Mouse (Mus musculus): ENCODE measurements around the gene Gm47996.

The Gm47996 gene

DNA sequence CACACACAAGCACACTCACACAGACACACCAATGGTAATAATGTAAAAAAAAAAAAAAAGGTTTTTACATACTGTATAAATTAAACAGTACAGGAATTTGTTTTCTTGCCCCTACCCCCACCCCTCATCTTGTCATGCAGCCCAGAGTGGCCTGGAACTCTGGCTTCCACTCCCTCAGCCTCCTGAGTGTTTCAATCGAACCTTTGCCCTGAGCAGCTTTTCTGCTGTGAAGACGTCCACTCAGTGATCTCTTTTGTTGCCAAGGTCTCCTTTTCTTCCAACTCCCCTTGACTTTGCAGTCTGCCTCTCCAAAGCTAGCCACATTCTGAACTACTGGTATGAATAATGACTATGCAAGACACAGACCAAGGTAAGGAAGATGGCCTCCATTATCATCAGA is 35.9 kb downstream of the Gm47996 start:
- no peak for DNase-seq (ENCODE audit: low read depth, low spot score)

DNA sequence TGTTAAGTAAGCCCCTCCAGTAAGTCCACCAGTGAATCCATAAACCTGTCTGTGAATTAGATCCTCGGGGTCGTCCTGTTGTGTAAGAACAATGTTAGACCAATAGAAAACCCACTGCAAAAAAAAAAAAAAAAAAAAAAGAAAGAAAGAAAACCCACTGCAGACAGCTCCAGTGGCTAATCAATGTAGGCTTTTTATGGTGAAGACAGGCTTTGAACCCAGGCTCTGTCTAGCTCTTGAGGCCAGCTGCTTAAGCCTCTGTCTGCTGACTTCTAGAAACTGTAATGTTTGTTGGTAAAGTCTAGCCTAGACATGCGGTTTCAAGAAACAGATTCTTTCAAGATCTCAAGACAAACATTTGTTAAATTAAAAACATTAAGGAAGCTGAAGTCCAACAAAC is 40.2 kb downstream of the Gm47996 start:
- no peak for DNase-seq (ENCODE audit: low read depth, low spot score)

DNA sequence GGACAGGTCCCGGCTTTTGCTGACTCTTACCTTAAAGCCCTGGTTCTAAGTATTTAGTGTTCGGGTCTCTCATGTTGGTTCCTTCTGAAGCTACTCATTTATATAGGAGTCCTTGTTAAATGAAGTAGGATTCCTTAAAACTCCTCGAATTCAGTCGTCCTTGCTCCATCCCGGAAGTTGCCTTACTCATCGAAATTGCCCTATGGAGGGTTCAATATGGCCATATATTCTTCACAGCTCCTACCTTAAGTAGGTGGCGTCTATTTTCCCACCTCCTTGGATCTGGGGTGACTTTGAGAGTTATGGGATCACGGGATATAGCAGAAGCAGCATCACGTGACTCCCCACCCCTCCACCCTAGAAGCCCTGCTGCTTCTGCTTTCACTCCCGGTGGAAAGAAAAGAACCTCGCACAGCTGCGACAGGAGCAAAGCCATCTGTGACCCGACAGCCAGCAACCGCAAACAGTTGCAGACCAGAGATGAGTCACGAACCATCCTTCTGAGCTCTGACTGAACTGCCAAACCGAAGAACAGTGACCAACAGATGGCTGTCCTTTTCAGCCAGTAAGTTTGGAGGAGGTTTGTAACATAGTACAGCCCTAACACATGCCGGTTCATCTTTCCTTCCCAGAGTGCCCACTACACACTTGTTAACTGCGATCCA is 40.7 kb downstream of the Gm47996 start:
- peak; percentile 82 for DNase-seq (ENCODE audit: low read depth, low spot score)

DNA sequence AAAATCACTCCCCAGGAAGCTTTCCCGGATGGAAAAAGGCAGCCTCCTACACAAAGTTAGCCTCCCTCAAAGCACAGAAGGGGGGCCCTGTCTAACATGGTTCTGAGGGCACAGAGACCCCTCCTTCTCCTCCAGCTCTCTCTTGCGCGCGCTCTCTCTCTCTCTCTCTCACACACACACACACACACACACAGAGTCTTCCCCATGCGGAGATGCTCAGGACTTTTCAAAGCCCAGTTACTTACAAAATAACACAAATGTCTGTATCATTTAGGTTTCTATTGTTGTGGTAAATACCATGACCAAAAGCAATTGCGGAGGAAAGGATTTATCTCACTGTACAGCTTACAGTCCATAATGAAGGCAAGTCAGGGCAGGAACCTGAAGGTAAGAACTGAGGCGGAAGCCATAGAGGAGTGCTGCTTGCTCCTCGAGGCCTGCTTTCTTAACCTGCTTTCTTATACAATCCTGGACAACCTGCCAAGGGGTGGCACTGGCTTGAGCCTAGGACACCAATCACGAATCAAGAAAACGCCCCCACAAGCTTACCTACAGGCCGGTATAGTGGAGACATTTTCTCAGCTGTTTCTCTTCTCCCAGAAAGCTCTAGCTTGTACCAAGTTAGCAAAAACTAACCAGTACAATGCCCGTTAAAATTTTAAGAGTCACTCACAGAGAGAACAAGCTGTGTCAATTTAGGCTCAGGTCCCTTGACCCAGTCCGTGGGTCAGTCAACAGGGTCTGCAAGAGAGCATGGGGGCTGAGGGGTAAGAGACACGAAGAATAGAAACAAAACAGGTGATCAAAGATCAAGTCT is 41.5 kb downstream of the Gm47996 start:
- DNase-seq (ENCODE audit: low read depth, low spot score), result no peak

DNA sequence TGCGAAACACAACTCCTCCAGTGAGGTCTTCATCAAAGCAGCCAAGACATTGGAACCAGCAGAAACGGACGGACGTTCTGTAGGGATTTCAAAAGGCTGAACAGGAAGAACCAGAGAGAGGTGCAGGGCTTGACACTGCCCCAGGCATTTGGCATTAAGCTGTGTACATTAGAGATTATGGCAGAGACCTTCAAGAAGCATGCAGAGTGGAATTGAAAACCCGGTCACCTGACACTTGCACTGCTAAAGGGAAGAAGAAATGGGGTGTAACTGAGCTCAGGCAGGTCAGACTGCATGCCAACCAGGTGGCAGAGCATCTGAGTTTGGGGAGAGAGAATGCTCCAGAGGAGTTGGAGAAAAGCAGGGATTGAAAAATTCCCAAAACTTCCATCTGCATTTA is 45.5 kb downstream of the Gm47996 start:
- DNase-seq (ENCODE audit: low read depth, low spot score), result no peak

DNA sequence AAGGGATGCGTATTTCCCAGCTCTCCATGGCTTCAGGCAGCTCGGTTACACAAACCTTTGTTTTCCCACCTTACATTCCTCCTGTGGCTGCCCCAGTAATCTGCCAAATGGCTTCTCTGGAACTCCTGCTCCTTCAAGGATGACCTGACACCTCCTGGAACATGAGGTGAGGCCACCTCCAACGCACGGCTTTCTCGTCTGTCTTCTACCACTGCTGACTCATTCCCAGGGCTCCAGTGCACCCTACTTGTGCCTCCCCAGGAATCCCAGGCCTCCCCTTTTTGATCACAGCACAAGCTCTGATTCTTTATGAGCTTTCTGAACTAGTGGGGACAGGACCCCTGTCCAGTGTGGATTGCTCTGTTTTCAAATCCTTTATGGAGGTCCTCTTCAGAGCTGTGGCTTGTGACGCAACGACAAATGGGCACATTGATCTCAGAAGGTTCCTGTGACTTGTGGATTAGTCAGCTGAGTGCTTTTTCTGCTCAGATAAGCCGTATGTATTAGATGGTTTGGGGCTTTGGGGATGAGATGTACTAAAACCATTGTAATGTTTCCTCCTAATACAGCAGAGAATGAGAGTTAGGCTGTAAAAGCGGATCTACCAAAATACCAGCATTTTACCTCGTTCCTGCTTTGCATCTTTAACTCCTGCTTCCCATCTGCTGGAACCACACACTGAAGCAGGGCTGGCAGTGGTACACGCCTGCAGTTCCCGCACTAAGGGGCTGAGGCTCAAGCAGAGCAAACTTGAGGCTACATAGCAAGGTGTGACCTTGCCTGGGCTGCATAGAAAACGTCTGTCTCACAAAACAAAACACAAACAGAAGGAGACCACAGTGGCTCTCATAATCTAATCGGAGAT is 48.4 kb downstream of the Gm47996 start:
- DNase-seq (ENCODE audit: low read depth, low spot score), result no peak

DNA sequence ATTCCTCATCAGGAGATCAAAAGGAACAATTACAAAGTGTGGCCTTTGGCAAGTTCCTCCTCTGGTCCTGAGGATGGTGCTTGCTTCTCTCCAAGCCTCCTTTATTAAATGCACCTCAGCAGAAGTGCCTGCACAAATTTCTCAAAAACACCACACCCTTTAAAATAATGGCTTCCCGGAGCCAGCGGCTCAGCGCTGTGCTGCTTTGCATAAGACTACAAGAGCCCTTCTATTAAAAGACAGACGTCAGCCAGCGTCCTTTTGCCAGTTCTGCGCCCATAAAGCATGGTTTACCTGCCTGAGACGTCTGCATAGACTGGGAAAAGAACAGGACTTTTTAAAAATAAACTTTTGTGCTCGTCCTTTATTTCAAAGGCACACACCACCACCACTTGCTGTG is 49.1 kb downstream of the Gm47996 start:
- no peak for DNase-seq (ENCODE audit: low read depth, low spot score)
